Mouse (Mus musculus) right cerebral cortex, postnatal 4 days (tissue): ENCODE data around the gene Vipr1.
A peak's percentile ranks its signal among the peaks of the same experiment; 100 is the strongest.

Experiments
- DNase-seq: peaks from one replicate; pipeline ENCODE4 v3.0.0-alpha.2; 2022

The Vipr1 gene

GRCm38 (mm10) chr9:121681191-121681590 is 38.7 kb downstream of the Vipr1 start:
- no peak for DNase-seq

- no peak for DNase-seq
Measured at GRCm38 (mm10) chr9:121682037-121682680, 39.6 kb downstream of the Vipr1 start.

DNA sequence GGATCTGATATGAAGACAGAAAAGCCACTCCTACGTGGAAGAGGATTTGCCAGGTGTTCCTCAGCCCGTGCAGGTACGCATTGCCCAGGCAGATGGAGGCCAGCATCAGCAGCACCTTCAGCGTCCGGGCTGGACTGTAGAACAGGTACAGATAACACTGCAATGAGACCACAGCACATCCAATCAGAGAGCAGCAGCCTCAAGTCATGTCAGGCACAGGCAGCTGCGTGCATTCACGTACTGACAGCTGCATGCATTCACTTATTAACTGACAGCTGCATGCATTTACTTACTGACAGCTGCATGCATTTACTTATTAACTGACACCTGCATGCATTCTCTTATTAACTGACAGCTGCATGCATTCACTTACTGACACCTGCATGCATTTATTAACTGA is 42.2 kb downstream of the Vipr1 start:
- DNase-seq = no peak

- DNase-seq = peak; percentile 35
Measured at GRCm38 (mm10) chr9:121690200-121690651, 47.7 kb downstream of the Vipr1 start.

DNA sequence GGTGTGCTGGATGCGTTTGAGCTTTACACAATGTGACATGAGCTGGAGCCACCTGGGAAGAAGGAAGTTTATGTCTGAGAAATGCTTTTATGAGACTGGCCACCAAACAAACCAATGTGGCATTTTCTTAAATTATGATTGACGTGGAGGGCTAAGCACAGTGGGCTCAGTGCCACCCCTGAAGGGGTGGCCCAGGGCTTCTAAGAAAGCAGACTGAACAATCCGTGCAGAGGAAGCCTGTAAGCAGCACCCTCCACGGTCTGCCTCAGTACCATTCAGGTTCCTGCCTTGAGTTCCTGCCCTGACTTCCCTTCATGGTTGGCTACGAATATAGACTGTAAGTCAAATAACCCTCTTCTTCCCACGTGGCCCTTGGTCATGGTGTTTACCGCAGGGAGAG is 48.2 kb downstream of the Vipr1 start:
- no peak for DNase-seq

DNA sequence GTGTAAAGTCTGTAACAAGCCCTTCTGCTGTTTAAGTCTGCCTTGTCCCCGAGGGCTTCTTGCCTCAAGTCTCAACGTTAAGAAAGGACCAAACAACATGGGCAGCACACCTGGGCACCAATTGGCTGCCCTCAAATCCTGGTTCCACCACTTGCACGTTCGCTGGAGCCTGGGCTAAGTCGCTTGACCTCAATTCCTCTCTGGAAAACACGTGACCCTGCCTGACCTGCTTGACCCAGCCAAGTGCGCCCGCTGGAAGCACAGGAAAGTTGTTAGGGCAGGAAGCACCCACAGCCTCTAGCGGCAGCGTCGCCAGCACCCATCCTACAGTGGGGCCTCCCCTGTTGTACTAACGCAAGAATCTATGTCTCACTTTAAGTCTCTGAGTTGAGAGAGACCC is 52.2 kb downstream of the Vipr1 start:
- no peak for DNase-seq

DNA sequence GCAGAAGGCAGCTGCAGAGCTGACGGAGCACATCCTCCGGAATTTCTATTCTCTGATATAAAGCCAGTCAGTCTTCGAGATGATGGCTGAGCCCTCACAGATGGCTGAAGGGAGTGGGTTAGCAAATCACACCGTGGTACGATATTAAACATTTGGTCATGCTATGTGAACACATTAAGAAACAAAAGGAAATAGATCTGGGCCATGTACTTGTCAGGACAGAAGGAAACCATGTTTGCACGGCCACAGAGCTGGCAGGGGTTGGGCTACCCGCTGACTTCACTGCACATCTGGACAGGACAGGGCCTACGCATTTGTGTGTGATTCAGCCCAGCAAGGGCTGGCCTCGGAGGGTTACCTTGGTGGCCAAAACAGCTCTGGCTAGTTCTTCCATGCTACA is 54.1 kb downstream of the Vipr1 start:
- no peak for DNase-seq

- DNase-seq = peak; percentile 73
Measured at GRCm38 (mm10) chr9:121697150-121698049, 54.9 kb downstream of the Vipr1 start.

GRCm38 (mm10) chr9:121704261-121704645 is 61.7 kb downstream of the Vipr1 start:
- DNase-seq = no peak

DNA sequence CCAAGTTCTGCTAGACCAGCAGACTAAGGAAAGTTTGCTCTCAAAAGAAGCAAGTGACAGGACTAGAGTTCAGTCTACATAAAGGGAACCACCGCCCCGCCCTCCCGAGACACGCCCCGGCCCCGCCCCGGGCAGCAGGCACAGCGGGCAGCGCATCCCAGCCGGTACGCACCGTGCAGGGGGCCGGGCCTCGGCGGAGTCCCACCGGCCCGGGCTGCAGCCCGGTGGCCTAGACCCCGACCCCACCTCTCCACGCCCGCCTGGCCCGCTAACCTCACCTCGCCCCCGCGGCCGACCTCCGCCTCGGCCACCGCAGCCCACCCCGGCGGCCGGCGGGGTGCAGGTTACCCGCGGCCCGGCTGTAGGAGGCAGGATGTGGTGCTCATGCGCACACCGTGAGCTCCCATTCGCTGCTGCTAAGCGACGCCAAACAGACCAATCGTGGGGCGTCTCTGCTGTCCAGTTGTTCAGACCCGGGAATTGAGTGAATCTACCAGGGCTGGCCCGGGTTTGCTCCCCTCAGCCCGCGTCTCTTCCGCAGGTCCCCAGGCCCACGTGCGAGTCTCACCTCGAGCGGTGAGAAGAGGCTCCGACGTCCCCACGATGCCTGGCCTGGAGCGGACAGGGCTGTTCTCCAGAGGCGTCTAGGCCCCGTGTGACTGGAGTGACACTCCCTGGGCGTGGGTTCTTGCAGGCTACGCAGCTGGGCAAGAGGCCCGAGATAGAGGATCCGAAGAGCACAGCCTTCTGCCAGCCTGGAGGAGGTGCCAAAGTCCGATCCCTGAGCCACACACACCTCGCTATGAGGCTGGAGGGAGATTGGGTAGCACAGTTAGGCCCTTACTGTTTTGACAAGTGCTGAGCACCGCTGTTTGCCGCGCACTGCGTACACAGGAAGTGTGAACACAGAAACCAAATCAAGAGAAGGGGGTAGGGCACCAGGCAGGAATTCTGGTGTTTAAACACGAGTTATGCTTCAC is 62.4 kb downstream of the Vipr1 start, which contains the start of gene Sec22c:
Gene Sec22c (minus strand): TSS at position 845 of the 980 bp plus-strand sequence.
- DNase-seq = peak; percentile 78

GRCm38 (mm10) chr9:121706029-121706675 is 63.6 kb downstream of the Vipr1 start:
- DNase-seq = no peak

DNA sequence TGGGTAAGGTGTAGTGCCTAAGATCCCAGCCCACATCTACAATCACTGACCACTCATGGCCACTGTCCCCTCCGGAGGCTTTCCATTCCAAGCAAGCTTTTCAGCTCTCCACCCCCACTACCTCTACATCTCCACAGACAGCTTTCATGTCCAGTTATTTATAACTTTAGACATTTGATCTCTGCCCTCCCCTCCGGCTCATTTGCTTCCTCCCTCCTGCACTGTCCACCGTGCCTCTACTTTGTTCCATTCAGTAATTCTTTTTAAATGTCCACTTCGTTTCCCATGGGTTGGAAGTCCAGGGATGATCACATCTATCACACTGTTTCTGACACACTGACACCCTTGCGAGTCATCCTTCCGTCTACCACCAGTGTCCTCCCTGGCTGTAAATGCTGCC is 65.3 kb downstream of the Vipr1 start:
- no peak for DNase-seq

- no peak for DNase-seq
Measured at GRCm38 (mm10) chr9:121708506-121709486, 66.3 kb downstream of the Vipr1 start.

DNA sequence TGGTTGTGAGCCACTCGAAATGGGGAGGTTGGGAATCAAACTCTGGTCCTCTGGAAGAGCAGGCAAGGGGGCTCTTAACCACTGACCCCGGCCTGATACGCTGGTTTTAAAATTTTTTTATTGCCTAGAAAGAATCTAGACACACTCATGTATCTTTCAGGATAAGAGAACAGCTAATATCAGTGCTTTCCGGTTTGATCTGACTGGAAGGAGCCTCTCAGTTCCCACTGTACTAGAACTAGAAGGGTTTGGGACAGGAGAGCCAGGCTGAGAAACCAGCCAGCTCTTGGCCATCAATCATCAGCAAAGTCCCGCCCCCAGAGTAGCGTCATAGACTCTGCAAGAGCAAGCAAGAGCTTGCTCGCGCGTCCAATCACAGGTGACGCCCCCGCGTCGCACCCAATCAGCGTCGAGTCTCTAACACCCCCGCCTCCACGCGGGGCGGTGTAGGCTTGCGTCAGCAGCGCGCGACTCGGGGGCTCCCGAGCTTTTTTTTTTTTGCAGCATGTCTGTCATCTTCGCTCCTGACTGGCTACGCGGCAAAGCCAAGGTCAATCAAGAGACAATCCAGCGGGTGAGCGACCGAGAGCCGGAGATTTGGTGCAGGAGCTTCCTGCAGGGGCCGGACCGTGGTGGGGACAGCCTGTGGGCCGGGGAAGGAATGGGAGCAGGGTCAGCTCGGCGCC is 67.5 kb downstream of the Vipr1 start, which contains the start of gene Ss18l2:
Gene Ss18l2 (plus strand): TSS at position 432 of the 686 bp plus-strand sequence.
- peak; percentile 95 for DNase-seq

DNA sequence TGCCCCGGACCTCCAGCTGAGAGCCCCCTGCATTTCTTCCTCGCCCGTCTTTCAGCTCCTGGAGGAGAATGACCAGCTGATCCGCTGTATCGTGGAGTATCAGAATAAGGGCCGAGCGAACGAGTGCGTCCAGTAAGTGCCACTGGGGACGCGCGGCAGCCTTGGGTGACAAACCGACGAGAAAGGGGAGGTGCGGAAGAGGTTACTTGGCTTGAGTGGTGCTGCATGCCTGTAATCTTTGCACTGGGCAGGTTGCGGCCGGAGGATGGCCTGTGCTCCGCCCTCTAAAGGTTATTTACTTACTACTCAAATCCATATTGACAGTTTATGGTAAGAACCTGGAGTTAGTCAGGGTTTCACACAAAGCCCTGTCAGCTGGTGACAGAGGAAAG is 68.1 kb downstream of the Vipr1 start:
- no peak for DNase-seq

DNA sequence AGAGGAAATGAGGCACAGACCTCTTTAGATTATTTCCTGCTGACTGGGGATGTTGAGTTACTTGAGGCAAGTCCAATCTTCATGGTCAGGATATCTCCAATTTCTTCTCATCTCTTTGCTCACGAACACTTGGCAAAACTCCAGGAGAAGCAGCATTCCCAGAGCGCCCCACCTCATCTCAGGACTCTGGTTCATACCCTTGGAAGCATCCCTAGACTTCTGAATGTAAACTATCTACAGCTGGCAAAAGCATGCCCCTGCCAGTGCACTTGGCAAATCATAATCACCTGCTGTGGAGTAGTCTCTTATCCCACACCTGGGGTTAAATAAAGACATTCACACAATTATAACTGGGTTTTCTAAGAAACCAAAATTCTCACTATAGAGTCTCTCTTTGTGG is 74.5 kb downstream of the Vipr1 start:
- DNase-seq = no peak

GRCm38 (mm10) chr9:121718070-121718705 is 75.7 kb downstream of the Vipr1 start:
- no peak for DNase-seq

DNA sequence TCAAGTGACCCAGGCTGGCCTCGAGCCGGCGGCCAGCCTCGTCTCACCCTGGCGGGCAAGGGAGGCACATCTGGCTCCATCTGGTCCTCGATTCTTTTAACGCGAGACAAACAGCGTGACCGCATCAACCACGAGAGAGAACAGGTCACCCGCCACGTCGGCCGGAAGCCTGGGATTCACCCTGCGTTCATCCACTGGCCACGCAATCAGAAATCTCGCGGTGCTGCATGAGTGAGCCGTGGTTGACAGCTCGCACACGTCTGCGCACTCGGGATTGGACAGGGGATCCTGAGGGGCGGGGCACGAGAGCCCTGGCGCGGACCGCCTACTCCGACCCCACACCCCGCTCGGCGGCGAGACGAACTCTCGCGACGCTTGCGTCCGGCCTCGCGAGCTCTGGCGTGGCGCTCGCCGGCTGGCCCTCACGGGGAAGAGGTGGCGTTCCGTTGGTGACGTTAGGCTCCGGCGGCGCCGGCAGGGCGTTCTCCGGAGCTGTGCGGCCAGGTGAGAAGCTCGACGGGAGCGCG is 76.3 kb downstream of the Vipr1 start, which contains the start of gene Nktr:
Gene Nktr (plus strand): TSS at position 378 of the 527 bp plus-strand sequence.
- DNase-seq = peak; percentile 94
